Mouse (Mus musculus) lung, postnatal 0 days (tissue): ENCODE measurements at regions not wholly inside any gene's neighbourhood (a gene's known extent, or its start where the extent isn't known, plus 50 kb on each side); places are given as distances from the start of the nearest gene placed in this dataset.
A peak's percentile ranks its signal among the peaks of the same experiment; 100 is the strongest.

Experiments
- ATAC-seq: fragments of 200-750 bp; cut with Nextera tagmentation; 2 replicates; pipeline ENCODE4 v1.8.0; 2017; ENCODE audit warnings: moderate library complexity
- DNase-seq: peaks from one replicate; pipeline ENCODE4 v3.0.0-alpha.2; 2016; ENCODE audit warnings: low spot score
- H3K27ac ChIP-seq: fragments of 300-500 bp; sonication (generic); 2 replicates; pipeline ENCODE4 v1.5.1; 2014; ENCODE audit warnings: antibody characterized with exemption, mild to moderate bottlenecking, low read length, mixed read lengths
- H3K27me3 ChIP-seq: fragments of 300-500 bp; sonication (generic); replicated peaks from 2 replicates; pipeline ENCODE4 v1.6.1; 2014; ENCODE audit warnings: low read length, mixed read lengths; ENCODE audit not compliant: insufficient read depth
- H3K36me3 ChIP-seq: fragments of 300-500 bp; sonication (generic); 2 replicates; pipeline ENCODE4 v1.6.1; 2014; ENCODE audit warnings: low read length, mixed read lengths; ENCODE audit not compliant: insufficient read depth
- H3K4me1 ChIP-seq: fragments of 300-500 bp; sonication (generic); 2 replicates; pipeline ENCODE4 v1.6.1; 2014; ENCODE audit warnings: antibody characterized with exemption, low read depth, low read length, mixed read lengths; ENCODE audit not compliant: insufficient read depth
- H3K4me2 ChIP-seq: fragments of 300-500 bp; sonication (generic); replicated peaks from 2 replicates; pipeline ENCODE4 v1.6.1; 2014; ENCODE audit warnings: low read depth, mild to moderate bottlenecking, low read length, moderate library complexity, mixed read lengths
- H3K4me3 ChIP-seq: fragments of 300-500 bp; sonication (generic); 2 replicates; pipeline ENCODE4 v1.5.1; 2014; ENCODE audit warnings: low read depth, low read length
- H3K9ac ChIP-seq: fragments of 300-500 bp; sonication (generic); replicated peaks from 2 replicates; pipeline ENCODE4 v1.6.1; 2014; ENCODE audit warnings: low read depth, mild to moderate bottlenecking
- H3K9me3 ChIP-seq: fragments of 300-500 bp; sonication (generic); 2 replicates; pipeline ENCODE4 v1.6.1; 2016; ENCODE audit warnings: low read length, mixed read lengths
- CTCF ChIP-seq: IDR thresholded peaks from 2 replicates; pipeline ENCODE4 v1.5.1; 2016; ENCODE audit warnings: antibody characterized with exemption, mild to moderate bottlenecking
- EP300 ChIP-seq: IDR thresholded peaks from 2 replicates; pipeline ENCODE4 v1.6.1; 2016; ENCODE audit warnings: antibody characterized with exemption, mild to moderate bottlenecking, control low read depth
- WGBS: fragments of 180-500 bp; shearing (Covaris S2); extraction: QIAGEN DNeasy Blood & Tissue Kit; methylation state at CpG from one replicate; pipeline ENCODE4 v1.1.7; 2014; 5-methylcytosine and 5-hydroxymethylcytosine counted together

GRCm38 (mm10) chr11:114586400-114586799 is 81.9 kb upstream of the Rpl38 start:
- DNase-seq (no peak), ATAC-seq (no peak)
- Histone ChIP-seq H3K4me1 (no peaks in the 10 kb centered on the region), H3K9me3 (no peaks in the 10 kb centered on the region), H3K27me3 (no peaks in the 10 kb centered on the region), H3K4me3 (no peak overlapping the region), H3K36me3 (no peaks in the 10 kb centered on the region), H3K27ac (no peak overlapping the region), H3K4me2 (no peak overlapping the region), H3K9ac (no peak overlapping the region)
- TF ChIP-seq CTCF, result no peak
- no peak for TF ChIP-seq EP300
- 82% methylated on average over 12 of the region's 12 CpGs for WGBS

- H3K27me3 ChIP-seq, result no peaks in the 10 kb centered on the region
- H3K9ac ChIP-seq, result no peak overlapping the region
- 70% methylated on average over 6 of the region's 6 CpGs for WGBS
- ATAC-seq, result no peak
- no peak overlapping the region for H3K4me3 ChIP-seq
- DNase-seq, result no peak
- TF ChIP-seq EP300 (no peak), CTCF (no peak)
- no peaks in the 10 kb centered on the region for H3K9me3 ChIP-seq
- no peaks in the 10 kb centered on the region for H3K36me3 ChIP-seq
- H3K4me2 ChIP-seq, result no peak overlapping the region
- H3K27ac ChIP-seq, result no peak overlapping the region
- H3K4me1 ChIP-seq, result no peaks in the 10 kb centered on the region
Measured at GRCm38 (mm10) chr11:114584804-114585203, 83.5 kb upstream of the Rpl38 start.

DNA sequence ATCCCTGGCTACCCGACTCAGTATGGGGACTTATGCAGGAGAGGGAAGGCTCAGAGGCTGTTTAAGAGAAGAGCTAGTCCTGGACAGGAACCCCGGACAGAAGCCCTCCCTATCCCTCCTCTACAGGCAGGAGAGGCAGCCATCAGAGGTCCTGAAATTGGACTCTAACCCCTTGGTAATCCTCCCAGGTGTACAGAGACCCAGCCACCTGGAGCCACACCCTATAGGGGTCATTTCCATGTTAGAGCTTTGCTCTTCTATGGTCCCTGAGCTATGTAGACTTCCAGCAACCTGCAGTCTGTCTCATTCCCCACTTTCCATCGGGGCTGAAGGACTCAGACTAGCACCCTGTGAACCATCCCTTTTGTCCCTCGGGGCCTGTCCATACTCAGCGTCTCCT is 84.2 kb upstream of the Rpl38 start:
- Histone ChIP-seq H3K4me1 (no peaks in the 10 kb centered on the region), H3K9me3 (no peaks in the 10 kb centered on the region), H3K27me3 (no peaks in the 10 kb centered on the region), H3K9ac (no peak overlapping the region), H3K4me2 (no peak overlapping the region), H3K4me3 (no peak overlapping the region), H3K36me3 (no peaks in the 10 kb centered on the region), H3K27ac (no peak overlapping the region)
- DNase-seq, result no peak
- no peak for ATAC-seq
- TF ChIP-seq EP300 (no peak), CTCF (no peak)
- 67% methylated on average over 5 of the region's 5 CpGs for WGBS

DNA sequence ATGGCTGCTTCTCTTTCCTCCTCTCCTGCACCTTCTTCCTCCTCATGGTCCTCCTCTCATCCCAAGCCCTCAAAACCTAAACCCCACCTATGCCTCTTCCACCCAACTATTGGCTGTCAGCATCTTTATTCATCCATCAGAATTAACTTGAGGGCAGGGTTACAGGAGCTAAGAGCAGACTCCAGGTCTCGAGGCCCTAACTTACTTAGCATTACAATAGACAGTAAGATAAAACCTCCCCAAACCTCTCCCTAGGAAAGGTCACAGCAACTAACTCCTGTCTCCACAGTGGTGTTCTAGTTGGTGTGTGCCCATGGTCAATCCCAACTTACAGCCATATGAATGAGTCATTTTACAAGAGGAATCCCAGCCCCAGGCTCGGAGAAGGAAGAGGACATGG is 88.3 kb upstream of the Rpl38 start:
- DNase-seq (no peak), ATAC-seq (no peak)
- TF ChIP-seq EP300 (no peak), CTCF (no peak)
- no peaks in the 10 kb centered on the region for H3K9me3 ChIP-seq
- H3K27ac ChIP-seq, result no peak overlapping the region
- WGBS, result 59% methylated on average over 2 of the region's 2 CpGs
- H3K4me1 ChIP-seq, result no peaks in the 10 kb centered on the region
- no peak overlapping the region for H3K4me2 ChIP-seq
- H3K4me3 ChIP-seq, result no peak overlapping the region
- no peak overlapping the region for H3K9ac ChIP-seq
- H3K27me3 ChIP-seq, result no peaks in the 10 kb centered on the region
- no peaks in the 10 kb centered on the region for H3K36me3 ChIP-seq

- 81% methylated on average over 6 of the region's 6 CpGs for WGBS
Measured at GRCm38 (mm10) chr11:114578551-114578950, 89.8 kb upstream of the Rpl38 start.

DNA sequence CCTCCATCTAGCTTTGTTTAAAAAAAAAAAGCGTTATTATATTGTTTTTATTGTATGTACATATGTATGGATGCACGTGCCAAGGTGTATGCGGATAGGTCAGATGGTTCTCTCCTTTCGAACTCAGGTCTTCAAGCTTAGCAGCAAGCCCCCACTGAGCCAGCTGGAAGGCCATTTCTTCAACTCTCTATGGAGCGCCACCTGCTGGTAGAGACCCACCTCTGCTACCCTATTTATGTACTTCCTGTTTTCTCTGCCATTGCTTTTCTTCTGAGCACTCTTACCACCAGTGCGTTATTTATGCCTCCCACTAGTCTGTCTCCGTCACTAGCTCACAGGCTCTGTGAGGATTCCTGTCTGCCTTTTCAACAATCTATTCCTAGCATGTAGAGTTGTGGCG is 91.5 kb upstream of the Rpl38 start:
- H3K36me3 ChIP-seq, result no peaks in the 10 kb centered on the region
- ATAC-seq, result no peak
- no peaks in the 10 kb centered on the region for H3K4me1 ChIP-seq
- no peak overlapping the region for H3K4me2 ChIP-seq
- H3K9ac ChIP-seq, result no peak overlapping the region
- TF ChIP-seq CTCF (peak; percentile 33), EP300 (no peak)
- WGBS, result 78% methylated on average over 8 of the region's 8 CpGs
- no peaks in the 10 kb centered on the region for H3K27me3 ChIP-seq
- DNase-seq, result no peak
- no peak overlapping the region for H3K4me3 ChIP-seq
- no peak overlapping the region for H3K27ac ChIP-seq
- no peaks in the 10 kb centered on the region for H3K9me3 ChIP-seq

More at GRCm38 (mm10) chr11:114578551-114578950, 89.8 kb upstream of the Rpl38 start:
- Histone ChIP-seq H3K36me3 (no peaks in the 10 kb centered on the region), H3K27me3 (no peaks in the 10 kb centered on the region), H3K9ac (no peak overlapping the region), H3K4me3 (no peak overlapping the region), H3K9me3 (no peaks in the 10 kb centered on the region), H3K4me2 (no peak overlapping the region), H3K4me1 (no peaks in the 10 kb centered on the region), H3K27ac (no peak overlapping the region)
- no peak for ATAC-seq
- no peak for DNase-seq
- TF ChIP-seq EP300 (no peak), CTCF (no peak)
